Mouse (Mus musculus): ENCODE measurements around the gene Fhit.

DNA sequence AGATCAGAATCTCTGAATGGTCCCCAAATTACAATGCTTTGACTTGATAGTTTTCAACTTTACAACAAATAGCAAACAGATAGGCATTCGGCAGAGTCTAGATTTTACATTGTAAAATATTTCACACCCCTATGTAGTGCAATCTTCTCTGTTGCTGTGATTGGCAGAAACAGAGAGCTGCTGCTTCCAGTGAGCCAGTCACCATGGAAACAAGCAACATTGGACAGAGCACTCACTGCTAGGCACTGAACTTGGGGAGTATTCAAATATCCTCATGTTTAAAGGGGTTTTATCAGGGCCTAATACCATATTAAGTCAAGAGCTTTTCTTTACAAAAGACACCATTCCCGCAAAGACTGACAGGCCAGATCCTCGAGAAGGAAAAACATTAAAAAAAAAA lies 1187.4 kb downstream of the Fhit start:
- TF ChIP-seq CTCF (IDR thresholded peaks at IDR 0.05; ENCODE audit: insufficient read depth, low read length) (no peak), POLR2A (IDR thresholded peaks at IDR 0.05; ENCODE audit: borderline replicate concordance, extremely low read depth, low read depth, low read length) (no peak)
